Comparison of ENCODE assay signal across 22 mouse cellular contexts in the genomic region with DNA sequence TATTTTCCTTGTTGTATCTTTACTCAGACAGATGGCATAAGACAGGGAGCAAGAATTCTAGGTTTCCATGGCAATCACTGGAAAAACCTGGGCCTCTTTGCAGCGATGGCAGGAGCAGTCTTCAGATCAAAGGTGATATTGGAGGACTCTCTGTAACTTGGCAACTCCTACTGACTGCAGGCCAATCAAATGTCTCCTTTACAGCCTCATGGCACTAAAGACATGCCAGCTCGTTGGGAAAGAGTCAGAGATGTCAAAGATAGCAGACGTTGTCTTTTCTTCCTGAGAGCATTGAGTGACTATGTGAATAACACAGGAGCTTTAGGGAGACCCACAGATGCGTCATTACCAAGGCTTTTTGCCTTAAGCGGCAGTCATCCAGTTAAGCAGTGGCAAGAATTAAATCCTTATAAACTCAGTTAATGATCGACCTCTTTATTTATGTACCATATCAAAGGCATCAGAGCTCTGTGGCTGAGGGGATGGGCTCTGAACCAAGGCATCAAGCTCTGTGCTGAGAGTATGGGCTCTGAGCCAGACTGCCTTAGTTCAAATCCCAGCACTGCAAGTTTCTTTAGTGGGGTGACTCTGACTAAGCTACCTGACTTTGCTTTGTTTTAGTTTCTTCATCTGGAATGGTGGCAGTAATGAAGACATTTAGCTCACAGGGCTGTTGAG. TPM values are rescaled to one million over a fixed set of nuclear protein-coding genes. Genes with fewer than 3 reads are reported as not detected.
A peak's percentile ranks its signal among the peaks of the same experiment; 100 is the strongest.
DNase-seq lines count a peak whose midpoint lies in the region; ATAC-seq and TF ChIP-seq lines count a peak whose summit lies in the region.
"Had no signal": no experiment of that assay in that cellular context is flagged by ENCODE, and none has a peak within 500 bp of the region (broad histone marks: within the 10 kb centered on the region; RNA-seq: fewer than 3 reads in every experiment).

No protein-coding gene starts in this region.

- DNase-seq in kidney, adult 9 months = no peak
- DNase-seq in Patski (ENCODE audit: low read depth, low spot score) = peak; percentile 91
- peak; percentile 82 for DNase-seq in gonadal fat pad, adult 2 months (ENCODE audit: low read depth)
- no peak for DNase-seq in Muller cell, postnatal 12 days (ENCODE audit: inconsistent ontology term)
- DNase-seq in spleen, postnatal 10 days (ENCODE audit: low spot score in 2 of 2) = no peak
- DNase-seq: adrenal gland, postnatal 14 days; cerebellum, adult 8-10 months; gastrocnemius, postnatal 10 days; lung, postnatal 10 days; right cerebral cortex, postnatal 25 days; thymus, postnatal 14 days had no signal

- peak; percentile 74 for ATAC-seq in forebrain, embryonic 13.5 days
- no peak for ATAC-seq in forebrain, embryonic 12.5 days (ENCODE audit: low FRiP score)
- ATAC-seq in kidney, embryonic 15.5 days (replicated peaks; ENCODE audit: low FRiP score) = peak; percentile 48
- ATAC-seq in Patski = peak; percentile 88

- H3K4me3 ChIP-seq in forebrain, embryonic 13.5 days = no peak overlapping the region
- no peak overlapping the region for H3K4me3 ChIP-seq in forebrain, embryonic 12.5 days (replicated peaks)
- no peak overlapping the region for H3K4me3 ChIP-seq in kidney, embryonic 15.5 days (replicated peaks)
- H3K4me3 ChIP-seq: embryonic facial prominence, embryonic 15.5 days; limb, embryonic 13.5 days; megakaryocyte, embryonic 14.5 days; myocyte; neural tube, embryonic 15.5 days had no signal

- 33% methylated on average over 6 of the region's 6 CpGs for WGBS in forebrain, embryonic 13.5 days
- 48% methylated on average over 6 of the region's 6 CpGs for WGBS in forebrain, embryonic 12.5 days
- WGBS in kidney, embryonic 15.5 days = 29% methylated on average over 6 of the region's 6 CpGs

- CTCF ChIA-PET in Patski (lab: Charles Lee) = interaction anchor here (0.7 to 2.5 kb wide), 4 partner anchors 16 to 233 kb away, joined by 3 to 13 read pairs (median 4); no protein-coding TSS in a partner anchor

- POLR2A ChIA-PET in Patski (lab: Charles Lee) = interaction anchor here (0.9 to 2.0 kb wide), 2 partner anchors 16 to 19 kb away, joined by 4 to 7 read pairs; no protein-coding TSS in a partner anchor

- H3K9me3 ChIP-seq in forebrain, embryonic 13.5 days (replicated peaks) = no peaks in the 10 kb centered on the region
- H3K9me3 ChIP-seq in forebrain, embryonic 12.5 days = no peaks in the 10 kb centered on the region
- H3K9me3 ChIP-seq in kidney, embryonic 15.5 days (replicated peaks) = no peaks in the 10 kb centered on the region
- H3K9me3 ChIP-seq: embryonic facial prominence, embryonic 15.5 days; limb, embryonic 13.5 days; megakaryocyte, embryonic 14.5 days; neural tube, embryonic 15.5 days had no signal

- peaks cover 15% of the 10 kb centered on the region; the same call in 1 of the 2 replicates for H3K4me1 ChIP-seq in forebrain, embryonic 13.5 days
- peaks cover 10% of the 10 kb centered on the region for H3K4me1 ChIP-seq in forebrain, embryonic 12.5 days
- H3K4me1 ChIP-seq in kidney, embryonic 15.5 days = peaks cover 18% of the 10 kb centered on the region
- H3K4me1 ChIP-seq: embryonic facial prominence, embryonic 15.5 days; megakaryocyte, embryonic 14.5 days had no signal

- no peak overlapping the region for H3K9ac ChIP-seq in forebrain, embryonic 13.5 days
- H3K9ac ChIP-seq in forebrain, embryonic 12.5 days = no peak overlapping the region
- H3K9ac ChIP-seq in kidney, embryonic 15.5 days = no peak overlapping the region
- H3K9ac ChIP-seq: embryonic facial prominence, embryonic 15.5 days; hindbrain, embryonic 14.5 days; limb, embryonic 13.5 days; neural tube, embryonic 15.5 days had no signal

- H3K36me3 ChIP-seq in forebrain, embryonic 13.5 days (ENCODE audit: poor library complexity, severe bottlenecking) = no peaks in the 10 kb centered on the region
- H3K36me3 ChIP-seq in forebrain, embryonic 12.5 days (replicated peaks) = no peaks in the 10 kb centered on the region
- H3K36me3 ChIP-seq in kidney, embryonic 15.5 days = no peaks in the 10 kb centered on the region
- H3K36me3 ChIP-seq: embryonic facial prominence, embryonic 15.5 days; limb, embryonic 13.5 days; neural tube, embryonic 15.5 days had no signal

- in situ Hi-C loops in Patski (cut with MboI; ENCODE audit: low pct_unique_long_range_greater_than_20kb) = no loop called here

- H3K27me3 ChIP-seq in forebrain, embryonic 13.5 days = no peaks in the 10 kb centered on the region
- H3K27me3 ChIP-seq in forebrain, embryonic 12.5 days = no peaks in the 10 kb centered on the region
- H3K27me3 ChIP-seq in kidney, embryonic 15.5 days = 0 out of 2 replicates have a peak, but pooled peaks cover 3% of the 10 kb centered on the region
- no peaks in the 10 kb centered on the region for H3K27me3 ChIP-seq in Patski
- H3K27me3 ChIP-seq: embryonic facial prominence, embryonic 15.5 days; limb, embryonic 13.5 days; neural tube, embryonic 15.5 days had no signal

- H3K4me2 ChIP-seq in forebrain, embryonic 13.5 days = no peak overlapping the region
- no peak overlapping the region for H3K4me2 ChIP-seq in forebrain, embryonic 12.5 days
- no peak overlapping the region for H3K4me2 ChIP-seq in kidney, embryonic 15.5 days
- H3K4me2 ChIP-seq: embryonic facial prominence, embryonic 15.5 days; hindbrain, embryonic 14.5 days; limb, embryonic 13.5 days; neural tube, embryonic 15.5 days had no signal

- H3K27ac ChIP-seq in forebrain, embryonic 13.5 days = peak overlapping the region; percentile 33; the same call in 1 of the 2 replicates
- H3K27ac ChIP-seq in forebrain, embryonic 12.5 days = no peak overlapping the region
- H3K27ac ChIP-seq in kidney, embryonic 15.5 days = no peak overlapping the region
- H3K27ac ChIP-seq: embryonic facial prominence, embryonic 15.5 days; hindbrain, embryonic 14.5 days; kidney, postnatal 0 days; limb, embryonic 13.5 days; neural tube, embryonic 15.5 days; stomach, postnatal 0 days had no signal

- TF ChIP-seq CTCF in Patski (IDR thresholded peaks at IDR 0.05) = no peak

RNA-seq across cellular contexts. Expression of gene Tmem252, which starts 21.3 kb away (rescaled TPM):
- polyA plus RNA-seq in forebrain, embryonic 13.5 days (2015; fragmentation: Nextera tagmentation; extraction: Ambion mirVana) = 0.84 and 0.88 TPM in 2 replicates
- 0.72 and 0.77 TPM in 2 replicates for polyA plus RNA-seq in forebrain, embryonic 12.5 days (2016; fragmentation: Nextera tagmentation; extraction: Ambion mirVana)
- 5.8 and 5.9 TPM in 2 replicates for polyA plus RNA-seq in kidney, embryonic 15.5 days (2015; fragmentation: Nextera tagmentation; extraction: Ambion mirVana)
- polyA plus RNA-seq in Patski (2021) = 7.2 TPM
- polyA plus RNA-seq in gonadal fat pad, adult 2 months (2012; rRNA removed) = 2.3 and 2.5 TPM in 2 replicates

Comparison
In these comparisons a context has a peak if more than half of its experiments do, and no peak if none do; other contexts are left out.
1. DNase-seq: peak in Patski (single experiment) and gonadal fat pad, adult 2 months (single experiment); none in kidney, adult 9 months (single experiment), Muller cell, postnatal 12 days (single experiment) and spleen, postnatal 10 days (0 of 2).